Mouse (Mus musculus) CH12.LX (cell line): ENCODE measurements around the gene Camkk1. TPM values are rescaled to one million over a fixed set of nuclear protein-coding genes. Genes with fewer than 3 reads are reported as not detected.

Experiments
- DNase-seq: peaks from one replicate; pipeline ENCODE4 v3.0.0-alpha.2; 2013; ENCODE audit errors: extremely low read depth
- H3K27ac ChIP-seq: 2 replicates; pipeline ENCODE4 v1.5.1; 2012; ENCODE audit warnings: low read depth, mild to moderate bottlenecking, control low read depth, moderate library complexity; ENCODE audit not compliant: insufficient read depth
- H3K27me3 ChIP-seq: replicated peaks from 2 replicates; pipeline ENCODE3; 2012; ENCODE audit warnings: inconsistent platforms
- H3K36me3 ChIP-seq, 2 experiments: replicated peaks in 1 of 2; 2 replicates each; pipeline versions ENCODE3 to v1.6.1; 2012; ENCODE audit warnings: inconsistent platforms in 1 of 2, low read length in 1 of 2, mild to moderate bottlenecking in 1 of 2, mixed read lengths in 1 of 2, moderate library complexity in 1 of 2; ENCODE audit not compliant: control insufficient read depth in 1 of 2, insufficient read depth in 1 of 2
- H3K4me1 ChIP-seq, 2 experiments: 2 replicates each; pipeline ENCODE4 v1.6.1; 2012; ENCODE audit warnings: inconsistent platforms in 1 of 2, moderate library complexity in 1 of 2; ENCODE audit not compliant: insufficient read depth in 2 of 2, control insufficient read depth in 1 of 2
- H3K4me2 ChIP-seq: 2 replicates; pipeline ENCODE4 v1.6.1; 2012; ENCODE audit warnings: low read depth, mild to moderate bottlenecking, control low read depth; ENCODE audit not compliant: poor library complexity, insufficient read depth, severe bottlenecking
- H3K4me3 ChIP-seq, 3 experiments: fragments of 150-350 bp in 1 of 3; sonication (generic) in 1 of 3; replicated peaks in 1 of 3; 2 replicates each; pipeline versions ENCODE3 to v1.5.1; 2011 to 2012; ENCODE audit warnings: low read depth in 2 of 3, low read length in 2 of 3, mild to moderate bottlenecking in 2 of 3, moderate library complexity in 2 of 3, control low read depth in 1 of 3, improper control_type of control experiment in 1 of 3, inconsistent platforms in 1 of 3, mixed read lengths in 1 of 3; ENCODE audit not compliant: poor library complexity in 1 of 3
- H3K79me2 ChIP-seq: replicated peaks from 2 replicates; pipeline ENCODE4 v1.6.1; 2012; ENCODE audit warnings: mild to moderate bottlenecking, moderate library complexity; ENCODE audit not compliant: control insufficient read depth, poor library complexity, insufficient read depth, severe bottlenecking; ENCODE audit errors: extremely low read depth
- H3K9ac ChIP-seq: 2 replicates; pipeline ENCODE4 v1.6.1; 2012; ENCODE audit warnings: low read depth, mild to moderate bottlenecking, control low read depth, moderate library complexity; ENCODE audit not compliant: insufficient read depth
- H3K9me3 ChIP-seq: replicated peaks from 2 replicates; pipeline ENCODE3; 2012; ENCODE audit warnings: low read length, inconsistent platforms, mixed read lengths
- CTCF ChIP-seq, 2 experiments: IDR thresholded peaks in 1 of 2; conservative IDR thresholded peaks in 1 of 2; 2 replicates each; pipeline ENCODE4 v1.5.1; 2011 to 2012; ENCODE audit warnings: low read depth in 2 of 2, low read length in 2 of 2, improper control_type of control experiment in 1 of 2, inconsistent platforms in 1 of 2, mild to moderate bottlenecking in 1 of 2, moderate library complexity in 1 of 2
- ELF1 ChIP-seq: IDR thresholded peaks from 2 replicates; pipeline ENCODE4 v1.6.1; 2014; ENCODE audit warnings: low read depth, mild to moderate bottlenecking, inconsistent platforms, low read length, improper control_type of control experiment
- HCFC1 ChIP-seq: IDR thresholded peaks from 2 replicates; pipeline ENCODE4 v1.6.1; 2012; ENCODE audit warnings: low read depth, mild to moderate bottlenecking, inconsistent platforms, low read length, improper control_type of control experiment
- JUND ChIP-seq: conservative IDR thresholded peaks from 2 replicates; pipeline ENCODE4 v1.6.1; 2011; ENCODE audit warnings: low read depth, low read length, improper control_type of control experiment
- MAFK ChIP-seq: IDR thresholded peaks from 2 replicates; pipeline ENCODE4 v1.6.1; 2011; ENCODE audit warnings: low read length, improper control_type of control experiment; ENCODE audit not compliant: insufficient replicate concordance
- MXI1 ChIP-seq: IDR thresholded peaks from 2 replicates; pipeline ENCODE4 v1.6.1; 2011; ENCODE audit warnings: mild to moderate bottlenecking, low read depth, low read length, improper control_type of control experiment
- MYC ChIP-seq: IDR thresholded peaks from 2 replicates; pipeline ENCODE4 v1.6.1; 2011; ENCODE audit warnings: low read depth, mild to moderate bottlenecking, improper control_type of control experiment, low read length
- NRF1 ChIP-seq: IDR thresholded peaks from 2 replicates; pipeline ENCODE4 v1.6.1; 2014; ENCODE audit warnings: low read depth, mild to moderate bottlenecking, inconsistent platforms, low read length, improper control_type of control experiment, moderate library complexity
- PAX5 ChIP-seq: IDR thresholded peaks from 2 replicates; pipeline ENCODE4 v1.6.1; 2012; ENCODE audit warnings: low read length, inconsistent platforms, mixed read lengths
- POLR2A ChIP-seq: IDR thresholded peaks from 2 replicates; pipeline ENCODE4 v1.6.1; 2011; ENCODE audit warnings: low read depth, mild to moderate bottlenecking, improper control_type of control experiment, low read length
- POLR2AphosphoS2 ChIP-seq: IDR thresholded peaks from 2 replicates; pipeline ENCODE4 v1.6.1; 2011; ENCODE audit warnings: low read depth, low read length, improper control_type of control experiment
- RAD21 ChIP-seq: IDR thresholded peaks from 2 replicates; pipeline ENCODE4 v1.6.1; 2011; ENCODE audit warnings: low read depth, mild to moderate bottlenecking, low read length, improper control_type of control experiment, moderate library complexity
- RCOR1 ChIP-seq: conservative IDR thresholded peaks from 2 replicates; pipeline ENCODE4 v1.6.1; 2012; ENCODE audit warnings: low read depth, mild to moderate bottlenecking, inconsistent platforms, low read length, improper control_type of control experiment
- SMC3 ChIP-seq: IDR thresholded peaks from 2 replicates; pipeline ENCODE4 v1.6.1; 2011; ENCODE audit warnings: low read depth, low read length, improper control_type of control experiment
- TBP ChIP-seq: conservative IDR thresholded peaks from 2 replicates; pipeline ENCODE4 v1.6.1; 2011; ENCODE audit warnings: low read depth, low read length, improper control_type of control experiment
- UBTF ChIP-seq: IDR thresholded peaks from 2 replicates; pipeline ENCODE4 v1.6.1; 2012; ENCODE audit warnings: low read depth, mild to moderate bottlenecking, inconsistent platforms, low read length, improper control_type of control experiment, moderate library complexity
- USF1 ChIP-seq: IDR thresholded peaks from 2 replicates; pipeline ENCODE4 v1.6.1; 2014; ENCODE audit warnings: low read depth, mild to moderate bottlenecking, inconsistent platforms, low read length, improper control_type of control experiment
- ZNF384 ChIP-seq: IDR thresholded peaks from 2 replicates; pipeline ENCODE4 v1.6.1; 2012; ENCODE audit warnings: low read depth, low read length, improper control_type of control experiment, inconsistent platforms
- dilution Hi-C: fragments of 300-500 bp; cut with MboI; formaldehyde crosslinking; loops from 2 replicates; pipeline ENCODE4 v1.14.3; 2020; ENCODE audit warnings: low sequenced_read_pairs; ENCODE audit not compliant: extremely low pct_unique_long_range_greater_than_20kb, extremely low pct_ligation_motif_present
- in situ Hi-C: fragments of 300-500 bp; cut with MboI; formaldehyde crosslinking; loops from 3 replicates; pipeline ENCODE4 v1.14.3; 2019; ENCODE audit warnings: low sequenced_read_pairs, low pct_ligation_motif_present, low pct_unique_long_range_greater_than_20kb, mixed read lengths
- polyA plus RNA-seq: library from polyadenylated mRNA; unstranded; fragments of >175 nt; gene quantifications from 2 replicates; pipeline ENCODE4 v1.2.1, GENCODE M21; 2012; ENCODE audit warnings: low read depth; ENCODE audit not compliant: insufficient read length
- total RNA-seq, 2 experiments: library from RNA; depleted of rRNA; stranded (reverse); fragments of 300-350 nt in 1 of 2; fragments of >200 nt in 1 of 2; gene quantifications; 2 replicates each; pipeline ENCODE4 v1.2.3; 2012 to 2014

Camkk1 gene
- total and polyA plus RNA-seq, 3 experiments: 5.0 to 9.1 (median 5.1) TPM

- H3K4me2 ChIP-seq: no peak overlapping the region
- H3K79me2 ChIP-seq: no peaks in the 10 kb centered on the region
- peaks cover 7 to 45% of the 10 kb centered on the region in 2 experiments; a peak in 3 of 4 replicates for H3K4me1 ChIP-seq
- H3K9ac ChIP-seq: no peak overlapping the region
- dilution Hi-C loops (no loop called here), in situ Hi-C loops (no loop called here)
- DNase-seq: no peak
- no peak overlapping the region for H3K4me3 ChIP-seq
- no peaks in the 10 kb centered on the region for H3K9me3 ChIP-seq
- no peaks in the 10 kb centered on the region for H3K27me3 ChIP-seq
- TF ChIP-seq CTCF (conservative IDR thresholded peaks at IDR 0.05 in 1 of 2, IDR thresholded peaks at IDR 0.05 in 1 of 2; ENCODE audit: low read depth in 2 of 2, low read length in 2 of 2) (no peak), MXI1 (no peak), NRF1 (no peak), SMC3 (no peak), UBTF (no peak), ZNF384 (no peak), PAX5 (no peak), POLR2AphosphoS2 (no peak), RAD21 (no peak), ELF1 (no peak), HCFC1 (no peak)
- TF ChIP-seq, all 38 proteins: peak for 0
- Histone ChIP-seq H3K36me3 (peaks cover 77 to 97% of the 10 kb centered on the region in 2 experiments), H3K27ac (no peak overlapping the region)
Observed at GRCm38 (mm10) chr11:72987807-72988206, 31.0 kb upstream of the Camkk1 start.

- DNase-seq: no peak
- no peak overlapping the region for H3K4me2 ChIP-seq
- peaks cover 7 to 41% of the 10 kb centered on the region in 2 experiments; a peak in 3 of 4 replicates for H3K4me1 ChIP-seq
- H3K27ac ChIP-seq: no peak overlapping the region; the same call in 1 of the 2 replicates
- H3K9me3 ChIP-seq: no peaks in the 10 kb centered on the region
- H3K4me3 ChIP-seq: no peak overlapping the region
- dilution Hi-C loops: no loop called here
- no peak overlapping the region for H3K9ac ChIP-seq
- no peaks in the 10 kb centered on the region for H3K27me3 ChIP-seq
- H3K36me3 ChIP-seq: peaks cover 74 to 97% of the 10 kb centered on the region in 2 experiments
- H3K79me2 ChIP-seq: no peaks in the 10 kb centered on the region
- in situ Hi-C loops: no loop called here
- TF ChIP-seq TBP (no peak), RCOR1 (no peak), POLR2A (no peak), ZNF384 (no peak), MAFK (no peak), ELF1 (no peak), JUND (no peak), MYC (no peak), USF1 (no peak)
Observed at GRCm38 (mm10) chr11:72989044-72989443, 29.8 kb upstream of the Camkk1 start.
